Mouse (Mus musculus): ENCODE data around the gene Epb41l1. TPM values are rescaled to one million over a fixed set of nuclear protein-coding genes. Genes with fewer than 3 reads are reported as not detected.

The Epb41l1 gene
- polyA plus RNA-seq, 1 experiment from 2014 or later: 4.4 TPM

DNA sequence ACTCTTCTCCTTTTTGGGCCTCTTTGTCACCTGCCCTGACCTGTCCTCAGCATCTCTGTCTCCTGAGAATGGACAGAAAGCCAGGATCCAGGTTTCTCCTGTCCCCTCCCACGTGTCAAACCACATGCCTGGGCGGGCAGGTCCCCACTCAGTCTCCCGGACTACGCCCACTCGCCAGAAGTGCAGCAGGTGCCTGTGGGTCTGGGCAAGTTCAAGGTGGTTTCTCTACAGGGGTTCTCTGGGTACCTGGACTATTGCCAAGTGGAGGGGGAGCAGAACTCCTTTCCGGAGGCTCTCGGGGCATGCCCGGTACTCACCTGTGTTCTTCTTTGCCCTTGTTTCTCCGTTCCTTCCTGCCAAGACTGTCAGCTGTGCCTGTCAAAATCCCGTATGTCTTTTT, 9.1 kb downstream of the Epb41l1 start:
- WGBS: 83% methylated on average over 10 of the region's 10 CpGs
- H3K4me3 ChIP-seq (replicated peaks): no peak overlapping the region
- peaks cover under 1% of the 10 kb centered on the region; the same call in 1 of the 2 replicates for H3K27me3 ChIP-seq
- H3K4me1 ChIP-seq: peaks cover 18% of the 10 kb centered on the region
- no peak overlapping the region for H3K9ac ChIP-seq
- no peak for ATAC-seq (ENCODE audit: low FRiP score)
- no peak overlapping the region for H3K27ac ChIP-seq
- H3K36me3 ChIP-seq (replicated peaks): no peaks in the 10 kb centered on the region
- no peaks in the 10 kb centered on the region for H3K9me3 ChIP-seq
- H3K4me2 ChIP-seq: no peak overlapping the region

DNA sequence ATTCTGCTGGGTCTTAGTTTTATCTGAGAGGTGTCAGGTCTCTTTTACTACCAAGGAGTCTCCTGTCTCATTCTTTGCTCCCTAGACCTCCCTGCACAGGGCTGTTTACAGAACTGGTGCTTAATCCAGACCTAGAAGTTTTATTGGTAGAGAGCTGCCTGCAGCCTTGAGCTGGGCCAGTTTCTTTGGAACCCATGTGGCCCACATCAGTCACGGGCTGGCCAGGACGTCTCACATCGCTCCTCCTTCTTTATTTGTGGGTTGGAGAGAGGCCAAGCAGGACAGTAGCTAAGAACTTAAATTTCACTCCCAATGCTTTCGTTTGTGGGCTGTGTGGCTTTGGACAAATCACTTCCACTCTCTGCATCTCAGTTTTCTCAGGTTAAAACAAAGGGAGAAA, 9.6 kb downstream of the Epb41l1 start:
- peaks cover 15% of the 10 kb centered on the region for H3K4me1 ChIP-seq
- no peaks in the 10 kb centered on the region for H3K36me3 ChIP-seq (replicated peaks)
- no peaks in the 10 kb centered on the region for H3K9me3 ChIP-seq
- no peak overlapping the region for H3K27ac ChIP-seq
- no peaks in the 10 kb centered on the region for H3K27me3 ChIP-seq
- no peak for ATAC-seq (ENCODE audit: low FRiP score)
- H3K4me2 ChIP-seq: no peak overlapping the region
- H3K9ac ChIP-seq: no peak overlapping the region
- no peak overlapping the region for H3K4me3 ChIP-seq (replicated peaks)
- 56% methylated on average over 4 of the region's 4 CpGs for WGBS

DNA sequence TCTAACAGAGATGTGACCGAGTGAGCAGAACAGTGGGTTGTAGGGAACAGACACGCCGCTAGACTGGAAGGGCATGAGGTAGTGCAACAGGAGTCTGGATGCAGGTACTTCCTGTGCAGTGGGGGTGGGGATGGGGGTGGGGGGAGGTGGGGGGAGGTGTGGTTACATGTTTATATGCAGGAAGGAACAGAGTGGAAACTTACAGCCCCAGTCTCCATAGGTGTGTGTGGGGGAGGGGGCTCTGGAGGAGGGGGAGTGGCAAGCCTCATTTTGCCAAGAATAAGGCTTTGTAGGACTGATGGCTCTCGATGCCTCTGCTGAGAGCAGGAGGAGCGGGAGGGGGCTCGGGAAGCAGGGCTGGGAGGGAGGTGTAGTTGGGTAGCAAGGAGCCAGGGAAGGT, 10.7 kb downstream of the Epb41l1 start:
- Histone ChIP-seq H3K4me3 (replicated peaks) (no peak overlapping the region), H3K4me2 (no peak overlapping the region), H3K27ac (no peak overlapping the region), H3K36me3 (replicated peaks) (no peaks in the 10 kb centered on the region), H3K27me3 (no peaks in the 10 kb centered on the region), H3K4me1 (peaks cover 9% of the 10 kb centered on the region; the same call in 1 of the 2 replicates), H3K9ac (no peak overlapping the region), H3K9me3 (no peaks in the 10 kb centered on the region)
- 73% methylated on average over 6 of the region's 6 CpGs for WGBS
- ATAC-seq (ENCODE audit: low FRiP score): no peak

- no peak for ATAC-seq (ENCODE audit: low FRiP score)
- no peaks in the 10 kb centered on the region for H3K9me3 ChIP-seq
- peaks cover 9% of the 10 kb centered on the region; the same call in 1 of the 2 replicates for H3K4me1 ChIP-seq
- H3K4me3 ChIP-seq (replicated peaks): no peak overlapping the region
- H3K36me3 ChIP-seq (replicated peaks): no peaks in the 10 kb centered on the region
- H3K27me3 ChIP-seq: no peaks in the 10 kb centered on the region
- H3K4me2 ChIP-seq: no peak overlapping the region
- WGBS: 98% methylated on average over 3 of the region's 3 CpGs
- H3K9ac ChIP-seq: no peak overlapping the region
- H3K27ac ChIP-seq: no peak overlapping the region
These were observed 11.4 kb downstream of the Epb41l1 start for GRCm38 (mm10) chr2:156432086-156432485.

GRCm38 (mm10) chr2:156432874-156433868, 12.5 kb downstream of the Epb41l1 start:
- H3K4me1 ChIP-seq: peaks cover 9% of the 10 kb centered on the region; the same call in 1 of the 2 replicates
- H3K27ac ChIP-seq: no peak overlapping the region
- no peak overlapping the region for H3K4me3 ChIP-seq (replicated peaks)
- H3K9me3 ChIP-seq: no peaks in the 10 kb centered on the region
- no peak overlapping the region for H3K9ac ChIP-seq
- H3K36me3 ChIP-seq (replicated peaks): no peaks in the 10 kb centered on the region
- 50% methylated on average over 9 of the region's 9 CpGs for WGBS
- H3K27me3 ChIP-seq: no peaks in the 10 kb centered on the region
- H3K4me2 ChIP-seq: no peak overlapping the region
- ATAC-seq (ENCODE audit: low FRiP score): no peak

GRCm38 (mm10) chr2:156437637-156438036, 16.9 kb downstream of the Epb41l1 start:
- H3K27ac ChIP-seq: no peak overlapping the region

DNA sequence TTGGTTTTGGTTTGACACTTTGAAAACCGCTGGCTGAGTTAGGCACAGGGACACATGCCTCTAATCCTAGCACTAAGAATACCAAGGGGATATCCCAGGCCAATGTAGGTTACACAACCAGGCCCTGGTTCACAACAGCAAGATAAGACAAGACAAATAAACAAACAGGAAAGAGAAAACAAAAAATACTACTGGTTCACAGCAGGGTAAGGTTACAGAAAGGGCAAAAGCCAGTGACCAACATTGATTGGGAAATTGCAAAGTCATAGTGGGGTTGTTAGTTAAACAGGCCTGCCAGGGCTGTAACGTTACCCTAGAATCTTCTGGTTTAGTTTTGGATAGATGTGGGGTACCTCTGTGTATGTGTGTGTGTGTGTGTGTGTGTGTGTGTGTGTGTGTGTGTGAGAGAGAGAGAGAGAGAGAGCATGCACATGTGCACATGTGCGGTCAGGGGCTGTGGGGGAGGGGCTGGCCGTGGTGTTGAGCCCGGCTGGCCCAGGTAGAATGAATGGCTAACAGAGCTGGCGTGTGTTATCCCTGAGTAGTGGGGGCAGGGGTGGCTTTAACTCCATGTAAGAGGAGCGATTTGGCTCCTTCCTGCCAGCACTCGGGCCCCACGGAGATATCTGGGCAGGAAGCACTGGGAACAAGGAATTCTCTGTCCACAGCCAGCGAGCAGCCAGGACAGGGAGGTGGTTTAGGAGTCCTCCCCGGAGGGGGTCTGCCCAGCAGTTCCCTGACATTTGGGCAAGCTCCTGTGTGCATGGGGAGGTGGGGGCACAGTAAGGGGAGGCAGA, 19.2 kb downstream of the Epb41l1 start:
- Histone ChIP-seq H3K4me3 (replicated peaks) (no peak overlapping the region), H3K4me1 (peaks cover 17% of the 10 kb centered on the region), H3K9me3 (no peaks in the 10 kb centered on the region), H3K9ac (no peak overlapping the region), H3K4me2 (no peak overlapping the region), H3K27me3 (no peaks in the 10 kb centered on the region), H3K36me3 (replicated peaks) (no peaks in the 10 kb centered on the region), H3K27ac (no peak overlapping the region)
- ATAC-seq (ENCODE audit: low FRiP score): no peak
- 43% methylated on average over 11 of the region's 11 CpGs for WGBS

More at GRCm38 (mm10) chr2:156437637-156438036, 16.9 kb downstream of the Epb41l1 start:
- Histone ChIP-seq H3K4me3 (replicated peaks) (no peak overlapping the region), H3K4me2 (no peak overlapping the region), H3K9ac (no peak overlapping the region), H3K9me3 (no peaks in the 10 kb centered on the region), H3K36me3 (replicated peaks) (no peaks in the 10 kb centered on the region), H3K27me3 (no peaks in the 10 kb centered on the region), H3K4me1 (peaks cover 26% of the 10 kb centered on the region)
- WGBS: 90% methylated on average over 11 of the region's 11 CpGs
- no peak for ATAC-seq (ENCODE audit: low FRiP score)

GRCm38 (mm10) chr2:156441909-156442308, 21.2 kb downstream of the Epb41l1 start:
- no peak overlapping the region for H3K4me3 ChIP-seq (replicated peaks)
- peaks cover 17% of the 10 kb centered on the region for H3K4me1 ChIP-seq
- H3K9ac ChIP-seq: no peak overlapping the region
- ATAC-seq (ENCODE audit: low FRiP score): no peak
- no peak overlapping the region for H3K27ac ChIP-seq
- WGBS: 65% methylated on average over 6 of the region's 6 CpGs
- 0 out of 2 replicates have a peak, but pooled peaks cover 5% of the 10 kb centered on the region for H3K36me3 ChIP-seq (replicated peaks)
- H3K27me3 ChIP-seq: no peaks in the 10 kb centered on the region
- H3K9me3 ChIP-seq: no peaks in the 10 kb centered on the region
- no peak overlapping the region for H3K4me2 ChIP-seq

DNA sequence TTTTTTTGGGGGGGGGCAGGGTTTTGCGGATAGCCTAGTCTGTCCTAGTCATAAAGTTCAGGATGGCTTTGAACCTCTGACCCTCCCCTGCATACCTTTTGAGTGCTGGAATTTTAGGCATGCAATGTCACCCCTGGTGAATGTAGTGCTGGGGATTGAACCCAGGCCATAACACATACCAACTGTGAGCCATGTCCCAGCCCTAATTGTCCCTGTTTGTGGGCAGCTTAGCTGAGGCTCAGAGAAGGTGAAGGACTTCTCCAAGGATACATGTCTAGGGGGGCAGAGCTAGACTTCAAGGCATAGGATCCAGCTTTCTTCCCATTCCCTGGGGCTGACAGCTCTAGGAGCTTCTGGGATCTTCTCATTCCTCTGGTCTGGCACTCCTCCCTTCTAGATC, 22.6 kb downstream of the Epb41l1 start:
- Histone ChIP-seq H3K27ac (no peak overlapping the region), H3K27me3 (no peaks in the 10 kb centered on the region), H3K9me3 (no peaks in the 10 kb centered on the region), H3K4me2 (no peak overlapping the region), H3K4me1 (peaks cover 17% of the 10 kb centered on the region), H3K9ac (no peak overlapping the region), H3K4me3 (replicated peaks) (no peak overlapping the region), H3K36me3 (replicated peaks) (0 out of 2 replicates have a peak, but pooled peaks cover 5% of the 10 kb centered on the region)
- WGBS: 73% methylated on average over 1 of the region's 1 CpGs
- ATAC-seq (ENCODE audit: low FRiP score): no peak

GRCm38 (mm10) chr2:156446489-156447035, 25.9 kb downstream of the Epb41l1 start:
- no peak overlapping the region for H3K4me2 ChIP-seq
- 0 out of 2 replicates have a peak, but pooled peaks cover 5% of the 10 kb centered on the region for H3K36me3 ChIP-seq (replicated peaks)
- no peaks in the 10 kb centered on the region for H3K9me3 ChIP-seq
- whole genome bisulfite sequencing: 89% methylated on average over 9 of the region's 9 CpGs
- H3K27ac ChIP-seq: no peak overlapping the region
- no peak for ATAC-seq (ENCODE audit: low FRiP score)
- H3K4me1 ChIP-seq: peaks cover 9% of the 10 kb centered on the region; the same call in 1 of the 2 replicates
- no peak overlapping the region for H3K9ac ChIP-seq
- H3K27me3 ChIP-seq: no peaks in the 10 kb centered on the region
- no peak overlapping the region for H3K4me3 ChIP-seq (replicated peaks)

- no peaks in the 10 kb centered on the region for H3K27me3 ChIP-seq
- H3K4me2 ChIP-seq: no peak overlapping the region
- H3K36me3 ChIP-seq (replicated peaks): 0 out of 2 replicates have a peak, but pooled peaks cover 5% of the 10 kb centered on the region
- ATAC-seq (ENCODE audit: low FRiP score): no peak
- H3K4me1 ChIP-seq: peaks cover 8% of the 10 kb centered on the region
- no peak overlapping the region for H3K27ac ChIP-seq
- no peak overlapping the region for H3K4me3 ChIP-seq (replicated peaks)
- H3K9ac ChIP-seq: no peak overlapping the region
- WGBS: 15% methylated on average over 10 of the region's 10 CpGs
- no peaks in the 10 kb centered on the region for H3K9me3 ChIP-seq
These were observed 26.9 kb downstream of the Epb41l1 start for GRCm38 (mm10) chr2:156447413-156448295.
